Mouse (Mus musculus): ENCODE measurements around the gene Arl15. TPM values are rescaled to one million over a fixed set of nuclear protein-coding genes. Genes with fewer than 3 reads are reported as not detected.

Arl15 gene
- polyA plus RNA-seq, 1 experiment from 2014 or later, result 14.6 TPM

DNA sequence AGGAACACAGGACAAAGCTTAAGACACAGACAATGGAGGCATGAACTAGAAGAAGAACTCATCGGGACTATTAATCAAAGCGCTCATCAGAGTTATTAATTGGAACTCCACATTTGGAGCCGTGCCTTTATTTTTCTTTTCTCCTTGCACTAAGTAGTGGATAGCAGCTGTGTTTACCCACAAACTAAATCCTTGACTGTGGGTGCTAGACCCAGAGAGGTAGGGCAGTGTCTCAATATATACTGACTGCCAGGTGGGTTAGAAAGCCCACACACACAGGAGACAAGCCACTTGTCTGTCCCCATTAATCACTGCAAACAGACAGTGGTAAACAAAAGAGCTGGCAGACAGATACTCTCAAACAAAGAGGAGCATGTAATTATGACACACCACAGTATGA, 147.6 kb downstream of the Arl15 start:
- no peaks in the 10 kb centered on the region for H3K27me3 ChIP-seq (ENCODE audit: control insufficient read depth, insufficient read depth, low read length)
- H3K36me3 ChIP-seq (ENCODE audit: control insufficient read depth, insufficient read depth, low read length), result no peaks in the 10 kb centered on the region; the same call in 1 of the 2 replicates
- DNase-seq (ENCODE audit: low spot score), result no peak
- ATAC-seq (replicated peaks; ENCODE audit: low FRiP score), result no peak
- H3K4me1 ChIP-seq (replicated peaks; ENCODE audit: control insufficient read depth, insufficient read depth, low read length), result no peaks in the 10 kb centered on the region
- H3K27ac ChIP-seq (ENCODE audit: low read depth, low read length), result no peak overlapping the region
- no peak overlapping the region for H3K4me3 ChIP-seq (ENCODE audit: low read depth, low read length)
- WGBS, result 78% methylated on average over 3 of the region's 3 CpGs
- no peak overlapping the region for H3K9ac ChIP-seq (ENCODE audit: low read length)
- no peak overlapping the region for H3K4me2 ChIP-seq (ENCODE audit: low read depth, low read length, severe bottlenecking)
- no peaks in the 10 kb centered on the region for H3K9me3 ChIP-seq (ENCODE audit: control insufficient read depth, low read length)

DNA sequence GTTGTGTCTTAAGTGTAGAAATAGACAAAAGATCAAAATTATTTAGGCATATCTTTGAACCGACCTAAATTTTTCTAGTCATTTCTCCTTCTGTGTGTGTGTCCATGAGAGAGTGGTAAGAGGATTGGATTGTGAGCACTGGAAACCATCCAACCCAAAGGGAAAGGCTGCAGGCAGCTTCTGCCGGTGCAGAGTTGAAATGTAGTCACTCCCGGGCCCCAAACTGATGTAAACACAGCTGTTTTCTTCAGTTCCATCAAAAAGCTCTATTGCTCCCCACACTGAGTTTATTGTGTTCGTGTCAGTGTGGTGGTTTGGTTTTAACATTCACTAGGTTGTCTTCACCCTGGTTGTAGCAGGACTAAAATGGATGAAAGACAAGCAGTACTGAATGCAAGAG, 153.2 kb downstream of the Arl15 start:
- no peak for ATAC-seq (replicated peaks; ENCODE audit: low FRiP score)
- WGBS, result 73% methylated on average over 4 of the region's 4 CpGs
- no peak for DNase-seq (ENCODE audit: low spot score)

DNA sequence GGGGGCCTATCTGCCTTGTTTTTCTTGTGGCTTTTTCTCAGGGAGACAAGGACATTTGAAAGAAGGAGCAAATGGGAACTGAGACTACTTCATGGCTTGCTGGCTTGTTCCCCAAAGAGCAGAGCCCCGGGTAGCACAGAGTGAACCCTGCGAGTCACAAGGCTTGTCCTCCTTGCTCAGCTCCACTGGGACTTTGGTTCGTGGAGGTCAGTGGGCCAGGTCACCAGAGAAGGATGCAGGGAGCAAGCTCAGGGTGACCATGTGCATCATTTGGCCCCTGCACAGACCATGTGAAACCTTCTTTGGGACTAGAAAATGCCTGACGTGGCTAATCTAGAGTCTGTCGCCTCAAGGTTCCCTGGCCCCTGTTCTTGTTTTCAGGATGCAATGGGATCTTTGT, 155.4 kb downstream of the Arl15 start:
- Histone ChIP-seq H3K4me3 (ENCODE audit: low read depth, low read length) (no peak overlapping the region), H3K27me3 (ENCODE audit: control insufficient read depth, insufficient read depth, low read length) (no peaks in the 10 kb centered on the region), H3K27ac (ENCODE audit: low read depth, low read length) (no peak overlapping the region), H3K36me3 (ENCODE audit: control insufficient read depth, insufficient read depth, low read length) (no peaks in the 10 kb centered on the region), H3K4me2 (ENCODE audit: low read depth, low read length, severe bottlenecking) (no peak overlapping the region), H3K9ac (ENCODE audit: low read length) (no peak overlapping the region), H3K4me1 (replicated peaks; ENCODE audit: control insufficient read depth, insufficient read depth, low read length) (0 out of 2 replicates have a peak, but pooled peaks cover 2% of the 10 kb centered on the region), H3K9me3 (ENCODE audit: control insufficient read depth, low read length) (no peaks in the 10 kb centered on the region)
- WGBS, result 68% methylated on average over 5 of the region's 5 CpGs
- ATAC-seq (replicated peaks; ENCODE audit: low FRiP score), result no peak
- DNase-seq (ENCODE audit: low spot score), result no peak

More for the DNA sequence above, 153.2 kb downstream of the Arl15 start:
- Histone ChIP-seq H3K36me3 (ENCODE audit: control insufficient read depth, insufficient read depth, low read length) (no peaks in the 10 kb centered on the region), H3K4me2 (ENCODE audit: low read depth, low read length, severe bottlenecking) (no peak overlapping the region), H3K4me3 (ENCODE audit: low read depth, low read length) (no peak overlapping the region), H3K9ac (ENCODE audit: low read length) (no peak overlapping the region), H3K4me1 (replicated peaks; ENCODE audit: control insufficient read depth, insufficient read depth, low read length) (0 out of 2 replicates have a peak, but pooled peaks cover 2% of the 10 kb centered on the region), H3K9me3 (ENCODE audit: control insufficient read depth, low read length) (no peaks in the 10 kb centered on the region), H3K27ac (ENCODE audit: low read depth, low read length) (no peak overlapping the region), H3K27me3 (ENCODE audit: control insufficient read depth, insufficient read depth, low read length) (no peaks in the 10 kb centered on the region)

DNA sequence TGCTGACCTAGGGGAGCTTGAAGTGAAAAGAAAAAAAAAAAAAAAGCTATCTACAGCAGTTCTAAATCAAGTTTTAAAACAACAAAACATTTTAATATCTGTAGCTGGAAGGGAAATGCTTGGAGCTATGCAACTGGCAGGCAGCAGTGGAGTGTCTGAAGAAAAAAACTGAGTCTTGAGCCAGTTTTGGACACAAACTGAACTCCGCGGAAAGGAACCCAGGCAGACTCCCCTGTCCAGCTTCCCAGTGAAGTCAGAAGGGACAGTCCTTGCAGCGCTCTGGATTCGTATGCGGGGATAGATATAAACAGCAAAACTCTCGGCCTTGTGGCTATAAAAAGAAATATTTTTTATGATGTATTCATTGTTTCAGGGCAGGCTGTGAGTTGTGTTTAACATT, 155.8 kb downstream of the Arl15 start:
- Histone ChIP-seq H3K36me3 (ENCODE audit: control insufficient read depth, insufficient read depth, low read length) (no peaks in the 10 kb centered on the region), H3K4me3 (ENCODE audit: low read depth, low read length) (no peak overlapping the region), H3K4me1 (replicated peaks; ENCODE audit: control insufficient read depth, insufficient read depth, low read length) (0 out of 2 replicates have a peak, but pooled peaks cover 2% of the 10 kb centered on the region), H3K9ac (ENCODE audit: low read length) (no peak overlapping the region), H3K27ac (ENCODE audit: low read depth, low read length) (no peak overlapping the region), H3K4me2 (ENCODE audit: low read depth, low read length, severe bottlenecking) (no peak overlapping the region), H3K9me3 (ENCODE audit: control insufficient read depth, low read length) (no peaks in the 10 kb centered on the region), H3K27me3 (ENCODE audit: control insufficient read depth, insufficient read depth, low read length) (no peaks in the 10 kb centered on the region)
- no peak for ATAC-seq (replicated peaks; ENCODE audit: low FRiP score)
- no peak for DNase-seq (ENCODE audit: low spot score)
- 92% methylated on average over 6 of the region's 6 CpGs for WGBS

DNA sequence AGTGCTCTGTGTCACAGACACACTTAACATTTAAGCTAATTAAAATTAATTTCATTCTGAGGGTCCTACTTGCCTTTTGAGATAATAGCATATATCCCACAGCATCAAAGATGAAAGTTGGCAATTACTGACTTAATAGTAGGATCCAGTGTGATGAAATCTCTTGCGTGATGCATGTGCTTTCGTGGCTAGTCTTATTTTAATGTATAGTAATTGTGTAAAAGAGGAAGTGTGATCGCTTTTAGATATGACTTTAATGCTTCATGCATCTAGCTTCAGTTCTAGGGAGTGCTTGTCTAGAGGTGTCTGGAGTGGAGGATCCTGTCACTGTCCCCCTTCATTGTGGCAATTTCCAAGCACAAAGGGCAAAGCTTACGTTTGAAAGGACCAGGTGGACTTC, 163.1 kb downstream of the Arl15 start:
- H3K27ac ChIP-seq (ENCODE audit: low read depth, low read length), result no peak overlapping the region
- no peak for DNase-seq (ENCODE audit: low spot score)
- no peaks in the 10 kb centered on the region for H3K4me1 ChIP-seq (replicated peaks; ENCODE audit: control insufficient read depth, insufficient read depth, low read length)
- no peaks in the 10 kb centered on the region for H3K27me3 ChIP-seq (ENCODE audit: control insufficient read depth, insufficient read depth, low read length)
- no peak overlapping the region for H3K4me2 ChIP-seq (ENCODE audit: low read depth, low read length, severe bottlenecking)
- no peak for ATAC-seq (replicated peaks; ENCODE audit: low FRiP score)
- H3K4me3 ChIP-seq (ENCODE audit: low read depth, low read length), result no peak overlapping the region
- H3K9me3 ChIP-seq (ENCODE audit: control insufficient read depth, low read length), result no peaks in the 10 kb centered on the region
- H3K9ac ChIP-seq (ENCODE audit: low read length), result no peak overlapping the region
- 93% methylated on average over 4 of the region's 4 CpGs for WGBS
- no peaks in the 10 kb centered on the region for H3K36me3 ChIP-seq (ENCODE audit: control insufficient read depth, insufficient read depth, low read length)

DNA sequence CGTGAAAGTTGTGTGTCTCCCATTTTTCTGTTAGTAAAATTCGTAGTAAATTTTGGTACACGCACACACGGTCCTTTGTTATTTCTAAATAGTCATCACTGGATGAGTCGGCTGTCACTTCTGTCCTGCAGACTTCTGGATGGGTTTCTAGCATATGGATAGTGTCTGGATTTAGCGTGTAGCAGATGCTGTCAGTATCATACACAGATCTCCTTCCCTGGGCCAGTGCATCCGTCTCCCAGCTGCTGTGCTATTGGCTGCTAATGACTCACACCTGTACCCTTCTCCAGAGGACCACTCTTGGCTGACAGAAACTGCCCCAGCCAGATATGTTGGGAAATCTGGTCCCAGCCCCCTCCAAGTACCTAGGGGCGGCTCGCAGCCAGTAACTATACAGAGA, 170.6 kb downstream of the Arl15 start:
- H3K4me2 ChIP-seq (ENCODE audit: low read depth, low read length, severe bottlenecking), result no peak overlapping the region
- WGBS, result 88% methylated on average over 9 of the region's 9 CpGs
- no peak overlapping the region for H3K4me3 ChIP-seq (ENCODE audit: low read depth, low read length)
- H3K27me3 ChIP-seq (ENCODE audit: control insufficient read depth, insufficient read depth, low read length), result no peaks in the 10 kb centered on the region
- H3K9ac ChIP-seq (ENCODE audit: low read length), result no peak overlapping the region
- no peak overlapping the region for H3K27ac ChIP-seq (ENCODE audit: low read depth, low read length)
- ATAC-seq (replicated peaks; ENCODE audit: low FRiP score), result no peak
- DNase-seq (ENCODE audit: low spot score), result no peak
- no peaks in the 10 kb centered on the region for H3K36me3 ChIP-seq (ENCODE audit: control insufficient read depth, insufficient read depth, low read length)
- H3K9me3 ChIP-seq (ENCODE audit: control insufficient read depth, low read length), result no peaks in the 10 kb centered on the region
- H3K4me1 ChIP-seq (replicated peaks; ENCODE audit: control insufficient read depth, insufficient read depth, low read length), result no peaks in the 10 kb centered on the region

DNA sequence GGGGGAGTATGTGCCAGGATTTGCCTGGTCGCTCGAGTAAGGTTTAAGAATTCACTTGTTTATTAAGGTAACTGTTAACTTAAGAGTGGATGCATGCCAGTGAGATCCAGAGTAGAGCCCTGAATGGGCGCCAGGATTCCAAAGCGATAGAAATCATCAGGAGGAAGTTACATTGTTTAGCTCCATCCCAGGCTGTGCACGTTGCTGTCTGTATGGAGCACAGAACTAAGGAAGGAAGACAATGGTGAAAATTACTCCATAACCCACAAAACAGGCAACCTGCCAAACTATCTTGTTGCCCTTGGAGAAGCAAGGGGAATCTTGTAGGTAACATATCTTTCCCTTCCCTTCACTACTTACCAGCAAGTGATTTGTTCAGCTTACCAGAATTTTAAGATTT, 176.4 kb downstream of the Arl15 start:
- Histone ChIP-seq H3K27ac (ENCODE audit: low read depth, low read length) (no peak overlapping the region), H3K27me3 (ENCODE audit: control insufficient read depth, insufficient read depth, low read length) (no peaks in the 10 kb centered on the region), H3K9me3 (ENCODE audit: control insufficient read depth, low read length) (no peaks in the 10 kb centered on the region), H3K36me3 (ENCODE audit: control insufficient read depth, insufficient read depth, low read length) (no peaks in the 10 kb centered on the region), H3K4me1 (replicated peaks; ENCODE audit: control insufficient read depth, insufficient read depth, low read length) (no peaks in the 10 kb centered on the region; the same call in 1 of the 2 replicates), H3K9ac (ENCODE audit: low read length) (no peak overlapping the region), H3K4me2 (ENCODE audit: low read depth, low read length, severe bottlenecking) (no peak overlapping the region), H3K4me3 (ENCODE audit: low read depth, low read length) (no peak overlapping the region)
- 85% methylated on average over 5 of the region's 5 CpGs for WGBS
- DNase-seq (ENCODE audit: low spot score) (no peak), ATAC-seq (replicated peaks; ENCODE audit: low FRiP score) (no peak)

DNA sequence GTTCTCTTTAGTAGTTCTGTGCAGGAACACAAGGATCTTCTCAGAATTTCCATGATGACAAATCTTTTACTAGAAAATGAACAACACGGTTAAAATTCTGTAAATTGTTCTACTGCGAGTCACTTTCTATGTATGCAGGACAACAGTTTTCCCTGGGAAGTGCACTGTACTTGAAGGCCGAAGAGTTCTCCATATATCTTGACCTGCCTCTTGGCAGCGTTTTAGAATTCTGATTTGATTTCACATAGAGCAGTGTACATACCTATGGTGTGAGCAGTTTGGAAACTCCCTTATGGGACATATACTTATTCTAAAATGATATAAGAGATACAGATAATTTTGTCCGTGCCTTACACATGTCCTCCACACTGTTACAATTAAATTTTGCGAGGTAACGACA, 178.1 kb downstream of the Arl15 start:
- Histone ChIP-seq H3K9ac (ENCODE audit: low read length) (no peak overlapping the region), H3K27ac (ENCODE audit: low read depth, low read length) (no peak overlapping the region), H3K36me3 (ENCODE audit: control insufficient read depth, insufficient read depth, low read length) (no peaks in the 10 kb centered on the region), H3K4me3 (ENCODE audit: low read depth, low read length) (no peak overlapping the region), H3K9me3 (ENCODE audit: control insufficient read depth, low read length) (no peaks in the 10 kb centered on the region), H3K4me2 (ENCODE audit: low read depth, low read length, severe bottlenecking) (no peak overlapping the region), H3K27me3 (ENCODE audit: control insufficient read depth, insufficient read depth, low read length) (no peaks in the 10 kb centered on the region), H3K4me1 (replicated peaks; ENCODE audit: control insufficient read depth, insufficient read depth, low read length) (no peaks in the 10 kb centered on the region; the same call in 1 of the 2 replicates)
- DNase-seq (ENCODE audit: low spot score) (no peak), ATAC-seq (replicated peaks; ENCODE audit: low FRiP score) (no peak)
- 91% methylated on average over 7 of the region's 7 CpGs for WGBS

DNA sequence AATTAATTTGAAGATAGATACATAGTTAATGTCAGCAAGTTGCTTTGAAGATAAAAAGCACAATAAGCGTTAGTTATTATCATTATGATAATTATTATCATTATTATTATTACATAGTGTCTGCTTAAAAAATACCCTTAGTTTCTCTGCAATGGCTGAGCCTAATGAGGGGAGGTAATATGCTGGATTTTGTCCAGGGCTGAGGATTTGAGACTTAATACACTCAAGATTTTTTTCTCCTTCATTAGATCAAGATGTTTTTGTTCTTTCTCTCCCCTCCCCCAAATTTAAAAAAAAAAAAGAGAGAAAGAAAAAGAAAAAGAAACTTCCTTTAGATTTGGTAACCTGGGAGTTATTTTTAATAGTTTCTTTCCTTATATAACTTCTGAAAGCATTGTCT, 180.6 kb downstream of the Arl15 start:
- H3K4me3 ChIP-seq (ENCODE audit: low read depth, low read length), result no peak overlapping the region
- H3K27ac ChIP-seq (ENCODE audit: low read depth, low read length), result no peak overlapping the region
- H3K4me1 ChIP-seq (replicated peaks; ENCODE audit: control insufficient read depth, insufficient read depth, low read length), result no peaks in the 10 kb centered on the region; the same call in 1 of the 2 replicates
- H3K4me2 ChIP-seq (ENCODE audit: low read depth, low read length, severe bottlenecking), result no peak overlapping the region
- H3K9me3 ChIP-seq (ENCODE audit: control insufficient read depth, low read length), result no peaks in the 10 kb centered on the region
- no peaks in the 10 kb centered on the region for H3K27me3 ChIP-seq (ENCODE audit: control insufficient read depth, insufficient read depth, low read length)
- DNase-seq (ENCODE audit: low spot score) (no peak), ATAC-seq (replicated peaks; ENCODE audit: low FRiP score) (no peak)
- H3K36me3 ChIP-seq (ENCODE audit: control insufficient read depth, insufficient read depth, low read length), result no peaks in the 10 kb centered on the region
- WGBS, result 77% methylated on average over 1 of the region's 1 CpGs
- H3K9ac ChIP-seq (ENCODE audit: low read length), result no peak overlapping the region
